Mouse (Mus musculus) kidney, embryonic 16.5 days (tissue): Measurements from ENCODE around the gene 3425401B19Rik. TPM values are rescaled to one million over a fixed set of nuclear protein-coding genes. Genes with fewer than 3 reads are reported as not detected.
A peak's percentile ranks its signal among the peaks of the same experiment; 100 is the strongest.

Source experiments
- ATAC-seq: fragments of 200-750 bp; cut with Nextera tagmentation; 2 replicates; pipeline ENCODE4 v1.8.0; 2017; ENCODE audit warnings: moderate TSS enrichment; ENCODE audit not compliant: low FRiP score, low TSS enrichment
- H3K27ac ChIP-seq: fragments of 300-500 bp; sonication (generic); 2 replicates; pipeline ENCODE4 v1.5.1; 2014; ENCODE audit warnings: low read length
- H3K27me3 ChIP-seq: fragments of 300-500 bp; sonication (generic); 2 replicates; pipeline ENCODE4 v1.6.1; 2014; ENCODE audit warnings: low read length, control low read depth, mixed read lengths; ENCODE audit not compliant: insufficient read depth
- H3K36me3 ChIP-seq: fragments of 300-500 bp; sonication (generic); 2 replicates; pipeline ENCODE4 v1.6.1; 2014; ENCODE audit warnings: low read length, control low read depth, mixed read lengths; ENCODE audit not compliant: insufficient read depth
- H3K4me1 ChIP-seq: fragments of 300-500 bp; sonication (generic); 2 replicates; pipeline ENCODE4 v1.6.1; 2014; ENCODE audit warnings: low read length, control low read depth, mixed read lengths; ENCODE audit not compliant: insufficient read depth
- H3K4me2 ChIP-seq: fragments of 300-500 bp; sonication (generic); replicated peaks from 2 replicates; pipeline ENCODE4 v1.6.1; 2014; ENCODE audit warnings: low read depth, low read length
- H3K4me3 ChIP-seq: fragments of 300-500 bp; sonication (generic); 2 replicates; pipeline ENCODE4 v1.5.1; 2014; ENCODE audit warnings: mild to moderate bottlenecking, low read length
- H3K9ac ChIP-seq: fragments of 300-500 bp; sonication (generic); replicated peaks from 2 replicates; pipeline ENCODE4 v1.6.1; 2014; ENCODE audit warnings: low read length
- H3K9me3 ChIP-seq: fragments of 300-500 bp; sonication (generic); 2 replicates; pipeline ENCODE4 v1.6.1; 2016; ENCODE audit warnings: low read length, control low read depth
- WGBS: fragments of 180-500 bp; shearing (Covaris S2); extraction: QIAGEN DNeasy Blood & Tissue Kit; methylation state at CpG from one replicate; pipeline ENCODE4 v1.1.7; 2014; 5-methylcytosine and 5-hydroxymethylcytosine counted together
- polyA plus RNA-seq: library from polyadenylated mRNA; unstranded; fragments of >200 nt; fragmentation: Nextera tagmentation; extraction: Ambion mirVana; gene quantifications from 2 replicates; pipeline ENCODE4 v1.2.1, GENCODE M21; 2015

The 3425401B19Rik gene
- polyA plus RNA-seq, 1 experiment from 2014 or later, result 0.14 TPM

- no peaks in the 10 kb centered on the region for H3K36me3 ChIP-seq
- ATAC-seq, result no peak
- no peak overlapping the region for H3K4me2 ChIP-seq
- H3K4me3 ChIP-seq, result no peak overlapping the region
- 16% methylated on average over 8 of the region's 8 CpGs for WGBS
- no peaks in the 10 kb centered on the region for H3K9me3 ChIP-seq
- H3K27ac ChIP-seq, result no peak overlapping the region
- no peaks in the 10 kb centered on the region for H3K4me1 ChIP-seq
- H3K27me3 ChIP-seq, result no peaks in the 10 kb centered on the region
- no peak overlapping the region for H3K9ac ChIP-seq
These were observed 15.9 kb upstream of the 3425401B19Rik start for GRCm38 (mm10) chr14:32700972-32701371.

GRCm38 (mm10) chr14:32698556-32698955 lies 13.5 kb upstream of the 3425401B19Rik start:
- no peak overlapping the region for H3K4me2 ChIP-seq
- 72% methylated on average over 3 of the region's 3 CpGs for WGBS
- H3K4me3 ChIP-seq, result no peak overlapping the region
- no peak for ATAC-seq
- no peak overlapping the region for H3K9ac ChIP-seq
- no peaks in the 10 kb centered on the region for H3K9me3 ChIP-seq
- H3K36me3 ChIP-seq, result no peaks in the 10 kb centered on the region
- H3K4me1 ChIP-seq, result no peaks in the 10 kb centered on the region
- H3K27me3 ChIP-seq, result no peaks in the 10 kb centered on the region
- no peak overlapping the region for H3K27ac ChIP-seq

GRCm38 (mm10) chr14:32697774-32698173 lies 12.7 kb upstream of the 3425401B19Rik start:
- H3K4me1 ChIP-seq, result no peaks in the 10 kb centered on the region
- 78% methylated on average over 8 of the region's 8 CpGs for WGBS
- H3K9me3 ChIP-seq, result no peaks in the 10 kb centered on the region
- no peaks in the 10 kb centered on the region for H3K27me3 ChIP-seq
- no peak overlapping the region for H3K27ac ChIP-seq
- H3K36me3 ChIP-seq, result no peaks in the 10 kb centered on the region
- H3K9ac ChIP-seq, result no peak overlapping the region
- H3K4me2 ChIP-seq, result no peak overlapping the region
- H3K4me3 ChIP-seq, result no peak overlapping the region
- ATAC-seq, result no peak

GRCm38 (mm10) chr14:32696344-32696743 lies 11.3 kb upstream of the 3425401B19Rik start:
- no peak for ATAC-seq
- no peaks in the 10 kb centered on the region for H3K36me3 ChIP-seq
- no peaks in the 10 kb centered on the region for H3K4me1 ChIP-seq
- H3K4me2 ChIP-seq, result no peak overlapping the region
- no peaks in the 10 kb centered on the region for H3K9me3 ChIP-seq
- H3K27ac ChIP-seq, result no peak overlapping the region
- WGBS, result 82% methylated on average over 2 of the region's 2 CpGs
- H3K27me3 ChIP-seq, result no peaks in the 10 kb centered on the region
- H3K9ac ChIP-seq, result no peak overlapping the region
- H3K4me3 ChIP-seq, result no peak overlapping the region

- H3K27ac ChIP-seq, result no peak overlapping the region
- H3K9ac ChIP-seq, result no peak overlapping the region
- ATAC-seq, result no peak
- no peak overlapping the region for H3K4me3 ChIP-seq
- no peak overlapping the region for H3K4me2 ChIP-seq
- H3K4me1 ChIP-seq, result no peaks in the 10 kb centered on the region
- no peaks in the 10 kb centered on the region for H3K27me3 ChIP-seq
- 88% methylated on average over 2 of the region's 2 CpGs for WGBS
- H3K36me3 ChIP-seq, result no peaks in the 10 kb centered on the region
- H3K9me3 ChIP-seq, result no peaks in the 10 kb centered on the region
These were observed 10.8 kb upstream of the 3425401B19Rik start for GRCm38 (mm10) chr14:32695906-32696305.

- no peaks in the 10 kb centered on the region for H3K27me3 ChIP-seq
- H3K4me1 ChIP-seq, result peaks cover 21% of the 10 kb centered on the region
- no peak overlapping the region for H3K4me3 ChIP-seq
- no peak overlapping the region for H3K9ac ChIP-seq
- peak; percentile 29; the same call in 1 of the 2 replicates for ATAC-seq
- peak overlapping the region; percentile 35 for H3K4me2 ChIP-seq
- H3K27ac ChIP-seq, result no peak overlapping the region
- no peaks in the 10 kb centered on the region for H3K36me3 ChIP-seq
- H3K9me3 ChIP-seq, result no peaks in the 10 kb centered on the region
- 29% methylated on average over 19 of the region's 19 CpGs for WGBS
These were observed 373 bp downstream of the 3425401B19Rik start for GRCm38 (mm10) chr14:32684735-32685105.

GRCm38 (mm10) chr14:32683982-32684734 lies 935 bp downstream of the 3425401B19Rik start:
- Histone ChIP-seq H3K4me1 (peaks cover 21% of the 10 kb centered on the region), H3K9me3 (no peaks in the 10 kb centered on the region), H3K4me3 (no peak overlapping the region), H3K27ac (no peak overlapping the region), H3K9ac (no peak overlapping the region), H3K4me2 (peak overlapping the region; percentile 35), H3K27me3 (no peaks in the 10 kb centered on the region), H3K36me3 (no peaks in the 10 kb centered on the region)
- 57% methylated on average over 19 of the region's 19 CpGs for WGBS
- 0 out of 2 replicates have a peak, but pooled peaks have one; percentile 3 for ATAC-seq

- peak; percentile 36 for ATAC-seq
- H3K27ac ChIP-seq, result no peak overlapping the region
- H3K4me3 ChIP-seq, result no peak overlapping the region
- H3K9me3 ChIP-seq, result no peaks in the 10 kb centered on the region
- no peaks in the 10 kb centered on the region for H3K36me3 ChIP-seq
- H3K4me1 ChIP-seq, result peaks cover 21% of the 10 kb centered on the region
- 26% methylated on average over 19 of the region's 19 CpGs for WGBS
- H3K27me3 ChIP-seq, result no peaks in the 10 kb centered on the region
- H3K9ac ChIP-seq, result no peak overlapping the region
- no peak overlapping the region for H3K4me2 ChIP-seq
These were observed 1.7 kb downstream of the 3425401B19Rik start for GRCm38 (mm10) chr14:32683251-32683838.

GRCm38 (mm10) chr14:32682536-32682935 lies 2.6 kb downstream of the 3425401B19Rik start:
- Histone ChIP-seq H3K27me3 (no peaks in the 10 kb centered on the region), H3K4me1 (peaks cover 21% of the 10 kb centered on the region), H3K9me3 (no peaks in the 10 kb centered on the region), H3K4me2 (no peak overlapping the region), H3K9ac (no peak overlapping the region), H3K36me3 (no peaks in the 10 kb centered on the region), H3K27ac (no peak overlapping the region), H3K4me3 (no peak overlapping the region)
- WGBS, result 87% methylated on average over 12 of the region's 12 CpGs
- ATAC-seq, result no peak

GRCm38 (mm10) chr14:32681603-32682002 lies 3.5 kb downstream of the 3425401B19Rik start:
- no peaks in the 10 kb centered on the region for H3K27me3 ChIP-seq
- no peaks in the 10 kb centered on the region for H3K9me3 ChIP-seq
- no peak overlapping the region for H3K27ac ChIP-seq
- ATAC-seq, result no peak
- no peak overlapping the region for H3K4me2 ChIP-seq
- H3K4me3 ChIP-seq, result no peak overlapping the region
- H3K4me1 ChIP-seq, result peaks cover 21% of the 10 kb centered on the region
- no peaks in the 10 kb centered on the region for H3K36me3 ChIP-seq
- 89% methylated on average over 3 of the region's 3 CpGs for WGBS
- H3K9ac ChIP-seq, result no peak overlapping the region
